Comparison of ENCODE assay signal across 8 mouse cellular contexts in the genomic region with DNA sequence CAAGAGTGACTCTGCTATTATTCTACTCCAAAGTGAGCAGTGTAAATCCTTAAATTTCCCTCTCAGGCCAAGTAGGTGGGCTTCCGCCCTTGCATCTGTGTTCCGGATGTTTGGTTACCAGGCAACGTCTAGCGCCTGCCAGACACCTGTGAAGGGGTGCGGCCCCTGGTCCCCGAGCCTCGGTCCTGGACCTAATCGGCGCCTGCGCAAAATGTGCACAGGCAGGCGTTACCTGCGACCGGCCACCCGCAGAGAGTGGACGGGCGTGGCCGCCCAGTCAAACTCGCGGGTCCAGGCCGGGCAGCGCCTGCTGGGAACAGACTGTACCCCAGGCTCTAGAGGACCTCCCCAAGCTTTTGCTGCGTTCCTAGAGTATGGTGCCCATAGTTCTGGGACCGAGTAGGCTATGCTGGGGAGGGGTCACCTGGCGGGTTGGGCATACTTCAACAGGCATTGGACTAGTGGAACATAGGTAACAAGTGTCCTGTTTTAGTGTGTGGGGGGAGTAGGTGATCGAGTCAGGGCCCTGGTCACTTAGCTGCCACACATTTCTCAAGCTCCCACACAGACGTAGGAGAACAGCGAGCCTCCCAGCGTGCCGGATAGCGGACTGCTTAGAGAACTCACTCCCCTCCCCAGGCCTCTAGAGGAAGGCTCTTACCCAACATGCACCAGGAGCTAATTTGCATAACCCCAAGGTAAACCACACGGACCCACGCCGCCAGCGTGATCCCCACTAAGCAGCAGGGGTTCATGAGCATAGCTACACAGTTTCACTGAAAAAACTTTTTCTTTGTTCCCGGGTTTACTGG.
DNase-seq lines count a peak whose midpoint lies in the region; ATAC-seq and TF ChIP-seq lines count a peak whose summit lies in the region.

No protein-coding gene starts in this region.

- TF ChIP-seq CTCF in cortical plate, adult 2 months (IDR thresholded peaks at IDR 0.05; ENCODE audit: extremely low read depth, insufficient read depth, low read length), result no peak

- peak; percentile 75 for DNase-seq in gastrocnemius, postnatal 10 days
- peak; percentile 97 for DNase-seq in induced T-regulatory cell, adult 2 months (ENCODE audit: low read depth)
- DNase-seq in left cerebral cortex, postnatal 10 days (ENCODE audit: extremely low spot score in 1 of 2, low spot score in 2 of 2), result peak; percentile 85 to 89
- DNase-seq in right cerebral cortex, postnatal 25 days, result peak; percentile 81
- peak; percentile 77 to 81 for DNase-seq in urinary bladder, postnatal 4 days (ENCODE audit: low spot score in 2 of 2)

- intact Hi-C loops in left cerebral cortex, postnatal 10 days (cut with DNase I), result loop anchor here (2.0 to 10.0 kb wide), 3 partner anchors 101 to 568 kb away; a partner anchor contains a TSS

- H3K4me3 ChIP-seq in cortical plate, adult 2 months (ENCODE audit: insufficient read depth, low read length), result peak overlapping the region; percentile 73

- H3K27ac ChIP-seq in cortical plate, adult 2 months (ENCODE audit: insufficient read depth, low read length), result peak overlapping the region; percentile 98

- peak; percentile 70 for ATAC-seq in activated CD4-positive, CD25-positive, alpha-beta regulatory T cell, adult 4 months
- peak; percentile 83 for ATAC-seq in megakaryocyte-erythroid progenitor cell, adult 5-6 weeks (replicated peaks; ENCODE audit: low FRiP score, low TSS enrichment, poor library complexity, severe bottlenecking)

- TF ChIP-seq POLR2A in cortical plate, adult 2 months (IDR thresholded peaks at IDR 0.05; ENCODE audit: extremely low read depth, insufficient read depth, low read length), result peak; percentile 95

- H3K4me1 ChIP-seq in cortical plate, adult 2 months (ENCODE audit: control insufficient read depth, insufficient read depth, low read length), result no peaks in the 10 kb centered on the region; the same call in 1 of the 2 replicates

Comparison
In these comparisons a context has a peak if more than half of its experiments do, and no peak if none do; other contexts are left out.
1. Peak in every context shown above with its lines: DNase-seq, ATAC-seq, H3K4me3 ChIP-seq and H3K27ac ChIP-seq.